Mouse (Mus musculus) retina, postnatal 1 day (tissue): ENCODE measurements around the gene Chrna9.
"Not testable (repeated sequence)": the region's sequence is repeated elsewhere in the genome, so short reads cannot be mapped to it uniquely, and the experiment has no call there.

ENCODE experiments used
- DNase-seq: peaks from one replicate; pipeline ENCODE4 v3.0.0-alpha.2; 2012

Chrna9 gene

DNA sequence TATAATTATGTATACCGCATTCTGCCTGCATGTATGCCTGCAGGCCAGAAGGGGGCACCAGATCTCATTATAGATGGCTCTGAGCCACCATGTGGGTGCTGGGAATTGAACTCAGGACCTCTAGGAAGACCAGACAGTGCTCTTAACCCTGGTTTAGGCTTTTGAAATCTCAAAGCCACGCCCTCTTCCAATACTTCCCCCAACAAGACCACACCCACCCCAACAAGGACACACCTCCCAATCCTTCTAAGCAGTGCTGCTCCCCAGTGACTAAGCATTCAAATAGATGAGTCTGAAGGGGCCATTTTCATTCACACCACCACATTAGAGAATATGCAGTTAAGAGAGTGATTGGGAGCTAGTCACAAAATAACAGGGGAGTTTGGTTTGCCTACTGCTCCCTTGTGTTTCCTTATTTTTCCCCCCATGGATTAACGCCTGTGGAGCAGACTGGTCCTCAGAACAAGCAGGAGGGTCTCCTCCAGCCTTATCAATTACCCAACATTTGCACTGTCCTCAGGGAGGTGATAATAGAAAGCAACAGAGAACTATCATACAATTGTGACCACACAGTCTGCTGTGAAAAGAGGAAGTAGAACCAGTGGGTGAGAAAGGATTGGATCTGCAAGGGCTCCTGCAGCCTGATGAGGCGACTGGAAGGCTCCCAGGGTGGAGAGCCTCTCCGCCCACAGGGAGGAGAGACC, 25.3 kb downstream of the Chrna9 start:
- DNase-seq: no peak

GRCm38 (mm10) chr5:65960597-65960950, 25.9 kb downstream of the Chrna9 start:
- no peak for DNase-seq

DNA sequence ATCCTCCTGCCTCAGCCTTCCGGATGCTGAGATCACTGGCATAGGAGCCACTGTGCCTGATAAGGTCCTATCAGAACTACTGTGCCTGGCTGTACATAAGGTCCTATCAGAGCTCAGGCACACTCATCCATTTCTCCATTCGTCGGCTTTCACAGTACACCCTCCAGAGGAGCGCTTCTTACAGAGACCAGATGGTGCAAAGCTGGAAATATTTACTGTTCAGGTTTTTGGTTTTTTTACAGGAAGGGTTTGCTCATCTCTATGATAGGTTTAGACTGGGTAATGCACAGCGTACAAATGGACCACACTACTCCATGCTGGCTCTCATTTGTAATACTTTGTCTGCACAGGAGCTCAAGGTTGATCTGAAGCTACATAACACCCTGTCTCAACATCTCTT, 28.6 kb downstream of the Chrna9 start:
- DNase-seq: no peak

- DNase-seq: no peak
Measured at GRCm38 (mm10) chr5:65965771-65966279, 31.1 kb downstream of the Chrna9 start.

GRCm38 (mm10) chr5:65967091-65967490, 32.4 kb downstream of the Chrna9 start:
- DNase-seq: no peak

DNA sequence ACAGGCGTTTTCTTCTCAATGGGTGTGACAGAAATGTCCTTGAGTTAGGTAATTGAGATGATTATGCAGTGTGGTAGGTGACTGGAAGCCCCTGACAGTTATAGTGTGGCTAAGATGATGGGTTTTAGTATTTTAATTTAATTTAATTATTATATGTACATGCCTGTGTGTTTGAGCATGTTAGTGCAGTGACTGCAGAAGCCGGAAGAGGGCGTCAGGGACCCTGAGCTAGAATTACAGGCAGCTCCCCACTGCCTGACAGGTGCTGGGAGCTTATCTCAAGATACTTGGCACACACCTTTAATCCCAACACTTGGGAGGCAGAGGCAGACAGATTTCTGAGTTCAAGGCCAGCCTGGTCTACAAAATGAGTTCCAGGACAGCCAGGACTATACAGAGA, 33.3 kb downstream of the Chrna9 start:
- DNase-seq: no peak

- DNase-seq: no peak
Measured at GRCm38 (mm10) chr5:65973189-65973588, 38.5 kb downstream of the Chrna9 start.

DNA sequence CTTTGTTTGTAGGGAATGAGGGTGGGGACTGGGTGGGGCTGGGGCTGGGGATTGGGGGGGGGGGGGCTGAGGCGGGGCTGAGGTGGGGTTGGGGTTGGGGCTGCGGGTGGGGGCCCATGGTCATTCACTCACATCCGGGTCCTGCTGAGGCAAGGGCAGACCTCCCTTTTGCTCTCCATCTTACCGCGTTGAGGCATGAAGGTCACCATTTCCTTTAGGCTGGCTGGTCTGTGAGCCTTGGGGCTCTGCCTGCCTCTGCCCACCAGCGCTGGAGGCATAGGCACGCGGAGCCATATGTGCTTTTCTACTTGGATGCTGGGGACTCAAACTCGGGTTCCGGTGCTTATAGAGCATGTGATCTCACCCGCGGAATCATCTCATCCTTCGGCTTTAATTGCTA, 41.0 kb downstream of the Chrna9 start:
- DNase-seq: no peak

DNA sequence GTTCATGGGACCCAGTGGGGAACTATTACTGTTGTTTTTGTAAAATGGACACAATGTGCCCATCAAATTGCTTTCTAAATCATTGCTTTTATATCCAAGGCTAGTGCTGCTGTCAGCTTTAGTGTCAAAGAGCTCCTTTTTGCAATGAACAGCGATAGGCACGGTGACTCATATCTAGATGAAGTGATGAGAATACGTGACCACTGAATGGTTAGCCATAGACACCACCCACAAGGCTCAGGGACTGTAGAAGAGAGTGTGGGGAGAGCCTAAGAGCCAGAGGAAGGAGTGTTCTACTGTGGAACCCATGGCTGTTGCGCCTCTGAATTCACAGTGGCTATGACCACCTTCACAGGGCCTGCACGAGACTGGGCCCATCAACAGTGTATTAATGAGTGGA, 51.7 kb downstream of the Chrna9 start:
- DNase-seq: no peak

GRCm38 (mm10) chr5:65987004-65987403, 52.3 kb downstream of the Chrna9 start:
- DNase-seq: not testable (repeated sequence)

DNA sequence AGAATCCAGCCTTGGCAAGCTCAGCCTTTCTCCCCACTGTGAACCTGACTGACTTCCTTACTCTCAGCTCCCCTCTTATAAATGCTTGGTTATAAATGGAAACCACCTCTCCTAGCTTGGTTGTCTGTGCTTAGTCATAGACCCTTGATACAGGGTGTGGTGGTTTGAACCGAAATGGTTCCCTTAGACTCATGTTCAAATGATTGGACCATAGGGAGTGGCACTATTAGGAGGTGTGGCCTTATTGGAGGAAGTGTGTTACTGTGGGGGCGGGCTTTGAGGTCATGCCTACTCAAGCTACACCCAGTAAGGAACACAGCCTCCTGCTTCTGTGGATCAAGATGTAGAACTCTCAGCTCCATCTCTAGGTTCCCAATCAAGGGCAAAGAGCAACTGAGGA, 56.5 kb downstream of the Chrna9 start:
- no peak for DNase-seq

DNA sequence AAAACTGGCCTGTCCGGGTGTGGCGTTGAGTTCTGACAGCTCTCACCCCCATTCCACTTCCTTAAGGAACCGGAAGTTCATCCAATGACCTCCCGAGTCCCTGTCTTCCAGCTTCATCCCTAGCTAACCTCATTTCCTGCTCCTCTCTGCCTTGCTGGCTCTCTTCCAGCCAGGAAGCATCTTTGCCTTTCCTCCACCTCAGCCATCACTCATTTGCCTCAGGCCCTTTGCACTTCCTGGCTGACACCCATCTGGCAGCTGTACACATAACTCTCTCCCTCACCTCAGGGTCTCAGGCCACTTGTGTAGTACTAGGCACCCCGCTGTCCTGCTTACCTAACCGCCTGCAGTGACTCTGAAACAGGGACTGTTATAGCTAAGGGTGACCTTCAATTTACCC, 59.9 kb downstream of the Chrna9 start:
- no peak for DNase-seq

DNA sequence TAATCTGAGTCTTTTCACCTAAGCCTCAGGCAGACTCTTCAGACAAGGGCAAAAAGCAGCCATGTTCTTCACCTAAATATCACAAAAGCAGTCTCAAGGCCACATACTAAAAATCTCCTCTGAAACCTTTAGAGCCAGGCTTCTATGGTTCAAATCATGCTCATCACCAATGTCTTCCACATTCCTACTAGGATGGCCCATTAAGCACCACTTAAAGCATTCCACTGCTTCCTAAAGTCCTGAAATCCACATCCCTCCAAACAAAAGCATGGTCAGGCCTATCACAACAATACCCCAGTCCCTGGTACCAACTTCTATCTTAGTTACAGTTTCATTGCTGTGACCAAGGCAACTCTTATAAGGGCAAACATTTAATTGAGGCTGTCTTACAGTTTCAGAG, 63.1 kb downstream of the Chrna9 start:
- no peak for DNase-seq

DNA sequence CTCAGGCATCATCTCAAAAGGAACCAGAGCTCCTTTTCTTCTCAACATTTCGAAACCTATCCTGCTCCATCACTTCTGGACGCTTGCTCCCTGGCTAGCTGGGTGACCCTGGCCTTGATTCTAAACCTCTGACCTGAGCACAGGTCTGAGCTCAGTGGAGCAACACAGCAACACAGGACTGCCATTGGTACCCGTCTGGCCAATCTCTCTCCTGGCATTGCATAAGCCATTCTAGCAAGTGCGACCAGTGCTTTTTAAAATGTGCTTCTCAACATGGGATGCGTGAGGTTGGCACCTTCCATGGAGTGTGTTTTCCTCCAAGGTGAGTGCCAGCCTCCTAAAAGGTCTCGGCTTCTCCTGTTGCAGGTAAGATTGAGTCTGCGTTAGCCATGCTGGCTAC, 64.4 kb downstream of the Chrna9 start:
- DNase-seq: no peak

DNA sequence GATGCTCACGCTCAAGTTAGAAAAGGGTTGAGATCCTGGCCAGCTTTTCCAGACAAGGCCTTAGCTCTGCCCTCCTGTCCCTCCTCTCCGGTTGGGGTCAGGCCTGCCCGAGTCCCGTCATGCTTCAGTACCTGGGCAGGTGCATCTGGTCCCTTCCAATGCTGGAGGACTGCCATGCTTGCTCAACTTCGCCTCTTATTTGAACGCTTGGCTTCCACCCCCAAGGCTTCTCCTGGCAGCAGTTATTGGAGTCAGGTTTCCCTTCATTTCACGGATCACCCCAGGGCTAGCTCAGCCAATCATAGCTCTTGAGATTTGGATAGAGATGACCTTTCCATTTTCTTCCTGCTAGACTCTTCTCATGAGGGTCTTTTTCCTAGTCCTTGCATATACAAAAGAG, 65.4 kb downstream of the Chrna9 start:
- no peak for DNase-seq

- no peak for DNase-seq
Measured at GRCm38 (mm10) chr5:66000567-66001125, 65.9 kb downstream of the Chrna9 start.

GRCm38 (mm10) chr5:66001232-66001631, 66.5 kb downstream of the Chrna9 start:
- no peak for DNase-seq

- no peak for DNase-seq
Measured at GRCm38 (mm10) chr5:66004134-66004925, 69.6 kb downstream of the Chrna9 start, which contains the start of gene 9130230L23Rik. TSS of gene 9130230L23Rik (minus strand) at chr5:66004285.

DNA sequence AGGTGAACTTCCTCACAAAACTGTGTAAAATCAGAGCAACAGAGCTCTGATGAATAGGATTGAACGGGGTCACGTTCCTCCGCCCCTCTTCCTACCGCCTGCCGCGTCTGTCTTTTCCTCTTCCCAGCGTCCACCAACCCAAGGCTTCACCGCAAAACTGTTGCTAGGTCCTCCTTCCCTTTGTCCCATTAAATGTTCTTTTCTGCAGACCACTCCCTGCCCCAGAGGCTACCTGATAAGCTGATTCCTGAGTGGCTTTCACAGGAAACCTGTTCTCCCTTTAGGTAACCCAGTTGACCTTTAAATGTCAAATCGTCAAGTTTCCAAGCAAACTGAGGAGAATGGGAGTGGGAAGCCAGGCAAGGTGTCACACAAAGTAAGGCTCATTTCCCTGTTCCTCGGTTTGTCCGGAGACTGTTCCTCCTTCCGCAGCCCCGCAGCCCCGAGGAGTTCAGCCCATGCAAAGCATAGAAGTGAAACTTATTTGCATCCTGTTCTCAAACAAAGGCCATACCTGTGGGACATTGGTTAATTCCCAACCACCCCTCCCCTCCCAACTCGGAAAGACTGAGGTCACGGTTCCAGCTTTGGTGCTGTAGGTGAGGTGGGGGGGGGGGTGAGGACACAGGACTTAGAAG, 70.4 kb downstream of the Chrna9 start:
- no peak for DNase-seq

GRCm38 (mm10) chr5:66008245-66008967, 73.7 kb downstream of the Chrna9 start:
- DNase-seq: no peak

GRCm38 (mm10) chr5:66013999-66014398, 79.3 kb downstream of the Chrna9 start:
- DNase-seq: no peak

DNA sequence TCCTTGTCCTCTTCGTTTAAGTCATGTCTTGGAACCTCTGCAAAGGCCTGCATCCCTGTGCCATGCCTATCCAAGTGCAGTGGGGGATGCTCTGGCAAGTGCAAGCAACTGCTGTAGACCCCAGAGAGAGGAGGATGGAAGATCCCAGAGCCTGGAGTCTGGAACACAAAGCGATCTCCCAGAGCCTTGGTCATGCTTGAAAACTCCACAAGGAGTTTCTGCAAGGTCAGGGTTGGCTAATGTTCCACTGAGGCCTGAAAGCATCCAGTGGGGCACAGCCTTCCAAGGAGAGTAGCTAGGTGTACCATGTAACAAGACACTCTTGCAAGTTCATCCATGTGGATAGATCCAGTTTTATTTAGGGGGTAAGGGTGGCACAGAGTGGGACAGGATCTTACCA, 79.7 kb downstream of the Chrna9 start:
- no peak for DNase-seq

DNA sequence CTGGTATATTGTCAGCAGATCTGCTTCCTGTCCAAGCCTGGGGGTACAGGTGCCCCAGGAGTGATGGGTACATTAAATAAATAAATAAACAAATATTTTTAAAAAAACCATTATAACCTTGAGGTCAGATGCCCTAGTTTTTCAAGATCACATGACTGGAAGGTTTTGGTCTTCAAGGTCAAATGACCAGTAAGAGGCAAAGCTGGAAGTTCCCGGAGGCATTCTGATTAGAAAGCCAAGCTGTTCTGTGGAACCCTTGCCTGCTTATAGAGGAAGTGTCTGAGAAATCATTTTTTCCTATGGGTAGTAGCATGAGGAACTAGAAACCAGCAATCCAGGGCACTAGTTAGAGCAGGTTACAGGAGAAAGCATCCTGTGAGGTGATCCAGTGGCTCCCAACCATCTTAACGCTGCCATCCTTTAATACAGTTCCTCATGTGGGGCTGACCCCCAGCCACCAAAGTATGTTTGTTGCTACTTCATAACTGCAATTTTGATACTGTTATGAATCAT, 80.8 kb downstream of the Chrna9 start:
- DNase-seq: no peak
